Mouse (Mus musculus) lung, postnatal 0 days (tissue): ENCODE measurements around the gene Gm49368.

Experiments used
- CTCF ChIP-seq: IDR thresholded peaks from 2 replicates; pipeline ENCODE4 v1.5.1; 2016; ENCODE audit warnings: antibody characterized with exemption, mild to moderate bottlenecking
- EP300 ChIP-seq: IDR thresholded peaks from 2 replicates; pipeline ENCODE4 v1.6.1; 2016; ENCODE audit warnings: antibody characterized with exemption, mild to moderate bottlenecking, control low read depth

DNA sequence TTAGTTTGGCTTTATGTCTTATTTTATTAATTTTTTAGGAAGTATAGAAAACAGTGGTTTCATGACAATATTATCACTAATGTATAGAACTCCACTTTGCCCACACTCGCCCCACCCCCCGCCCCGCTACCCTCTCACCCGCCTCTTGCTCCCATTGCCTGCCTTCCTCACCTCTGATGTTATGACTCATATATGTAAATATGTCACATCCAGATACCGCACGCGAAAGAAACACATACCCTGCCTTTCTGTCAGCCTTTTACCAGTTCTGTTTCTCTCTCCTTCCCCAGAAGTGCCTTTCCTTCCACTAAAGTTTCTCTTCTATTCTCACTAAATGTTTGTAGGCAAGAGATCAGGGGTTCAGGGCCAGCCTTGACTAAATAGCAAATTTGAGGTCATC is 103.9 kb downstream of the Gm49368 start:
- no peak for TF ChIP-seq CTCF
- TF ChIP-seq EP300, result no peak
